Mouse (Mus musculus) cerebellum, adult 2 months (tissue): ENCODE measurements around the gene Creb3l4.

Source experiments
- CTCF ChIP-seq: fragments of 200-500 bp; IDR thresholded peaks from 2 replicates; pipeline ENCODE4 v1.5.1; 2011; ENCODE audit warnings: low read depth, mild to moderate bottlenecking, control low read depth, low read length, moderate library complexity, borderline replicate concordance; ENCODE audit not compliant: insufficient read depth
- POLR2A ChIP-seq: fragments of 200-500 bp; IDR thresholded peaks from 2 replicates; pipeline ENCODE4 v1.6.1; 2011; ENCODE audit warnings: low read length, control low read depth, borderline replicate concordance; ENCODE audit not compliant: insufficient read depth

DNA sequence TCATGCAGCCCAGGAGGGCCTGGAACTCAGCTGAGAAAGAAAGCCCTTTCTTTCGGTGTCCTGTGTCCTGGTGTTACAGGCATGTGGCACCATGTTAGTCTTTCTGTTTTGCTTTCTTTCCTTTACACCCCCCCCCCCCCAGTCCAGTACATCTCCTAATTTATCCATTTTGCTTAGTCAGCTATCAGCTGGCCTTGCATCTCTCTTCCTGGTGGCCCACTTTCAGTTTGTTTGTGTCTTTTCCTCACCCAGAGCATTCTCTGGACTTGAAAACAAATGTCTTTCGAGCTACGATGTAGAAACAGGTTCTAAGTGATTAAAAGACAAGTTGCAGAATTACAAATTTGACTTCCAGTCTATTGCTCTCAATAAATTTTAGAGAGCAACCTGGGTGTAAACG, 20.9 kb downstream of the Creb3l4 start:
- TF ChIP-seq CTCF, result no peak
- no peak for TF ChIP-seq POLR2A
